Mouse (Mus musculus) cerebellum, adult 2 months (tissue): ENCODE measurements around the gene Tac2.

ENCODE experiments used
- CTCF ChIP-seq: fragments of 200-500 bp; IDR thresholded peaks from 2 replicates; pipeline ENCODE4 v1.5.1; 2011; ENCODE audit warnings: low read depth, mild to moderate bottlenecking, control low read depth, low read length, moderate library complexity, borderline replicate concordance; ENCODE audit not compliant: insufficient read depth
- POLR2A ChIP-seq: fragments of 200-500 bp; IDR thresholded peaks from 2 replicates; pipeline ENCODE4 v1.6.1; 2011; ENCODE audit warnings: low read length, control low read depth, borderline replicate concordance; ENCODE audit not compliant: insufficient read depth

- TF ChIP-seq CTCF (no peak), POLR2A (no peak)
Observed at GRCm38 (mm10) chr10:127705783-127706182, 18.5 kb upstream of the Tac2 start.
